Mouse (Mus musculus) C2C12 (cell line): ENCODE results near the gene Ankrd13b. TPM values are rescaled to one million over a fixed set of nuclear protein-coding genes. Genes with fewer than 3 reads are reported as not detected.
A peak's percentile ranks its signal among the peaks of the same experiment; 100 is the strongest.

ENCODE experiments used
- H3K27me3 ChIP-seq: one replicate; pipeline ENCODE4 v1.6.1; 2011; ENCODE audit not compliant: control insufficient read depth, insufficient read depth, insufficient read length
- H3K36me3 ChIP-seq: one replicate; pipeline ENCODE4 v1.6.1; 2011; ENCODE audit not compliant: control insufficient read depth, insufficient read depth
- H3K4me3 ChIP-seq: one replicate; pipeline ENCODE4 v1.5.1; 2011; ENCODE audit warnings: mild to moderate bottlenecking, control low read depth; ENCODE audit not compliant: poor library complexity, insufficient read depth, severe bottlenecking
- H3K79me2 ChIP-seq: one replicate; pipeline ENCODE4 v1.6.1; 2011; ENCODE audit not compliant: control insufficient read depth, insufficient read depth
- H3K79me3 ChIP-seq: one replicate; pipeline ENCODE4 v1.6.1; 2011; ENCODE audit warnings: low read depth, control low read depth
- H3ac ChIP-seq: one replicate; pipeline ENCODE3; 2011; ENCODE audit warnings: low read depth; ENCODE audit not compliant: control insufficient read depth, insufficient read length
- CEBPB ChIP-seq: IDR thresholded peaks from one replicate; pipeline ENCODE4 v1.6.1; 2011; ENCODE audit warnings: low read depth, mild to moderate bottlenecking, control low read depth, moderate library complexity
- CTCF ChIP-seq: IDR thresholded peaks from one replicate; pipeline ENCODE4 v1.5.1; 2011; ENCODE audit not compliant: control insufficient read depth, insufficient read depth, insufficient read length
- FOSL1 ChIP-seq: IDR thresholded peaks from one replicate; pipeline ENCODE4 v1.8.0; 2011; ENCODE audit warnings: mild to moderate bottlenecking, low read length; ENCODE audit not compliant: poor library complexity, insufficient read depth, severe bottlenecking
- MAX ChIP-seq: IDR thresholded peaks from one replicate; pipeline ENCODE4 v1.6.1; 2011; ENCODE audit warnings: mild to moderate bottlenecking, control low read depth
- MYOD1 ChIP-seq: IDR thresholded peaks from one replicate; pipeline ENCODE4 v1.6.1; 2011; ENCODE audit warnings: low read depth; ENCODE audit not compliant: control insufficient read depth, insufficient read length
- MYOG ChIP-seq: IDR thresholded peaks from one replicate; pipeline ENCODE4 v1.6.1; 2011; ENCODE audit not compliant: control insufficient read depth, insufficient read length; ENCODE audit errors: extremely low read depth
- USF1 ChIP-seq: IDR thresholded peaks from one replicate; pipeline ENCODE4 v1.6.1; 2011; ENCODE audit warnings: low read depth, mild to moderate bottlenecking, control low read depth, moderate library complexity
- polyA plus RNA-seq: library from polyadenylated mRNA; unstranded; fragments of >200 nt; fragmentation: generic; extraction: Trizol; gene quantifications from one replicate; pipeline ENCODE4 v1.2.1, GENCODE M21; 2012; ENCODE audit warnings: missing spikeins

The Ankrd13b gene
- polyA plus RNA-seq, 1 experiment = 64.3 TPM

DNA sequence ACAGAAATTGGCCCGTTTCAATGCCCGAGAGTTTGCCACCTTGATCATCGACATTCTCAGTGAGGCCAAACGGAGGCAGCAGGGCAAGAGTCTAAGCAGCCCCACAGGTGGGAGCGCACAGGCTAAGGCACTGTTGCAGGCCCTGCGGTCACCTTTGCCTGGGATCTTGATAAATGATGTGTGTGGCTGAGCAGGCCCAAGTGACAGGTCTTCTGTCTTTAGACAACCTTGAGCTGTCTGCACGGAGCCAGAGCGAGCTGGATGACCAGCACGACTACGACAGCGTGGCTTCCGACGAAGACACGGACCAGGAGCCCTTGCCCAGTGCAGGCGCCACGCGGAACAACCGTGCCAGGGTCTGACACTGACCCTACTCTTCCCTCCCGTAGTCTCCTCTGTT is 14.9 kb upstream of the Ankrd13b start:
- no peak for TF ChIP-seq MYOD1
- TF ChIP-seq CEBPB = no peak
- no peak for TF ChIP-seq USF1
- TF ChIP-seq MAX = no peak
- no peak for TF ChIP-seq MYOG
- no peak for TF ChIP-seq CTCF
- no peak for TF ChIP-seq FOSL1

DNA sequence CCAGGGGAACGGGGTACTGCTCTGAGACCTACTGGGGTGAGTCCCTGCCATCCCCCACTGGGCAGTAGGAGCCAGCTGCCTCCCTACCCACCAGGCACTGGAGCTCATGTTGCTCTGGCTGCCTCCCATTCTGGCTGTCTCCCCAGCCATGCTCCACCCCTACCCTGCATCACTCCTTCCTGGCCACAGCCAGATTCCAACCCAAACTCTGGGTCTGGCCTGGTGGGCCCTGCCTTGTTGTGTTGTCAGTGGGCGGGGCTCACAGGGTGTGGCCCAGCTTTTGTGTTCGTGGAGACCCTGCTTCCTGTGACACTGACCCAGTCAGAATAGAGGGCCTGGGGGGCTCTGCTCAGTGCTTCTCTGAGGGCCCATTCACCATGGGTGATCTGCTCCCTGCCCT is 14.0 kb upstream of the Ankrd13b start:
- Histone ChIP-seq H3K79me3 (peaks cover 17% of the 10 kb centered on the region), H3K79me2 (peaks cover 33% of the 10 kb centered on the region), H3K27me3 (no peaks in the 10 kb centered on the region), H3K4me3 (no peak overlapping the region), H3ac (no peak overlapping the region), H3K36me3 (peaks cover 87% of the 10 kb centered on the region)
- TF ChIP-seq MYOG = no peak
- no peak for TF ChIP-seq MAX
- no peak for TF ChIP-seq FOSL1
- no peak for TF ChIP-seq CTCF
- no peak for TF ChIP-seq MYOD1
- TF ChIP-seq CEBPB = no peak
- no peak for TF ChIP-seq USF1

More for the DNA sequence above, 14.9 kb upstream of the Ankrd13b start:
- Histone ChIP-seq H3K27me3 (no peaks in the 10 kb centered on the region), H3K79me3 (peaks cover 9% of the 10 kb centered on the region), H3K36me3 (peaks cover 91% of the 10 kb centered on the region), H3K79me2 (peaks cover 25% of the 10 kb centered on the region), H3ac (no peak overlapping the region), H3K4me3 (no peak overlapping the region)

- Histone ChIP-seq H3K27me3 (no peaks in the 10 kb centered on the region), H3ac (no peak overlapping the region), H3K79me3 (peaks cover 26% of the 10 kb centered on the region), H3K79me2 (peaks cover 44% of the 10 kb centered on the region), H3K4me3 (no peak overlapping the region), H3K36me3 (peaks cover 81% of the 10 kb centered on the region)
- TF ChIP-seq MAX = no peak
- no peak for TF ChIP-seq MYOD1
- TF ChIP-seq FOSL1 = no peak
- no peak for TF ChIP-seq CEBPB
- no peak for TF ChIP-seq MYOG
- no peak for TF ChIP-seq USF1
- TF ChIP-seq CTCF = no peak
Measured at GRCm38 (mm10) chr11:77502481-77502880, 13.0 kb upstream of the Ankrd13b start.

DNA sequence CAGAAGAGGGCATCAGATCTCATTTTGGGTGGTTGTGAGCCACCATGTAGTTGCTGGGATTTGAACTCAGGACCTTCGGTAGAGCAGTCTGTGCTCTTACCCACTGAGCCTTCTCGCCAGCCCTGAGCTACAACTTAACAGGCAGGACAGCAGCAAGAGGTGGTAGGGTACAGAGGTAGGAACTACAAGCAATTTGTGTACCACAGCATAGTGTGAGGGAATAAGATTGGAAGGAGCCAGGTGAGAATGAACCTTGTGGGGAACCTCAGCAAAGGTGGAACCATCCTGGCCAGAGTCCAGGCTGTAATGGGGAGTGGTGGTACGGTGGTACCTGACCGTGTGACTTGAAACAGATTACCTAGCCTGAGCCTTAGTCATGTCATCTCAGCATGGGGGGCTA is 12.5 kb upstream of the Ankrd13b start:
- H3ac ChIP-seq = no peak overlapping the region
- TF ChIP-seq FOSL1 (no peak), CTCF (no peak), CEBPB (no peak), MYOD1 (no peak), USF1 (no peak), MAX (no peak), MYOG (no peak)
- no peak overlapping the region for H3K4me3 ChIP-seq
- H3K36me3 ChIP-seq = peaks cover 79% of the 10 kb centered on the region
- H3K27me3 ChIP-seq = no peaks in the 10 kb centered on the region
- peaks cover 49% of the 10 kb centered on the region for H3K79me2 ChIP-seq
- peaks cover 30% of the 10 kb centered on the region for H3K79me3 ChIP-seq

GRCm38 (mm10) chr11:77501392-77501791 is 11.9 kb upstream of the Ankrd13b start:
- Histone ChIP-seq H3ac (no peak overlapping the region), H3K79me2 (peaks cover 54% of the 10 kb centered on the region), H3K27me3 (no peaks in the 10 kb centered on the region), H3K79me3 (peaks cover 33% of the 10 kb centered on the region), H3K36me3 (peaks cover 75% of the 10 kb centered on the region), H3K4me3 (no peak overlapping the region)
- TF ChIP-seq MYOD1 = no peak
- no peak for TF ChIP-seq MAX
- no peak for TF ChIP-seq MYOG
- no peak for TF ChIP-seq CEBPB
- TF ChIP-seq CTCF = peak; percentile 91
- no peak for TF ChIP-seq FOSL1

GRCm38 (mm10) chr11:77500361-77501325 is 11.2 kb upstream of the Ankrd13b start:
- Histone ChIP-seq H3ac (no peak overlapping the region), H3K36me3 (peaks cover 76% of the 10 kb centered on the region), H3K4me3 (no peak overlapping the region), H3K27me3 (no peaks in the 10 kb centered on the region), H3K79me3 (peaks cover 41% of the 10 kb centered on the region), H3K79me2 (peaks cover 62% of the 10 kb centered on the region)
- no peak for TF ChIP-seq MYOG
- TF ChIP-seq MYOD1 = no peak
- TF ChIP-seq USF1 = no peak
- TF ChIP-seq CTCF = no peak
- TF ChIP-seq MAX = no peak
- no peak for TF ChIP-seq CEBPB
- TF ChIP-seq FOSL1 = no peak
